Mouse (Mus musculus) embryonic facial prominence, embryonic 14.5 days (tissue): ENCODE results near the gene Selplg. TPM values are rescaled to one million over a fixed set of nuclear protein-coding genes. Genes with fewer than 3 reads are reported as not detected.

Experiments
- ATAC-seq: fragments of 200-750 bp; cut with Nextera tagmentation; 2 replicates; pipeline ENCODE4 v1.8.0; 2017; ENCODE audit warnings: low read depth, moderate number of reproducible peaks, moderate TSS enrichment
- DNase-seq: peaks from one replicate; pipeline ENCODE4 v3.0.0-alpha.2; 2015; ENCODE audit warnings: low spot score
- H3K27ac ChIP-seq: fragments of 300-500 bp; sonication (generic); replicated peaks from 2 replicates; pipeline ENCODE4 v1.5.1; 2014; ENCODE audit warnings: low read depth, mild to moderate bottlenecking, low read length, moderate library complexity
- H3K27me3 ChIP-seq: fragments of 300-500 bp; sonication (generic); replicated peaks from 2 replicates; pipeline ENCODE4 v1.6.1; 2014; ENCODE audit warnings: low read length; ENCODE audit not compliant: control insufficient read depth, insufficient read depth
- H3K36me3 ChIP-seq: fragments of 300-500 bp; sonication (generic); 2 replicates; pipeline ENCODE4 v1.6.1; 2014; ENCODE audit warnings: low read length, mixed read lengths; ENCODE audit not compliant: control insufficient read depth, insufficient read depth
- H3K4me1 ChIP-seq: fragments of 300-500 bp; sonication (generic); 2 replicates; pipeline ENCODE4 v1.6.1; 2014; ENCODE audit warnings: antibody characterized with exemption, low read length; ENCODE audit not compliant: control insufficient read depth, insufficient read depth
- H3K4me2 ChIP-seq: fragments of 300-500 bp; sonication (generic); 2 replicates; pipeline ENCODE4 v1.6.1; 2014; ENCODE audit warnings: low read depth, mild to moderate bottlenecking, low read length, moderate library complexity, mixed read lengths
- H3K4me3 ChIP-seq: fragments of 300-500 bp; sonication (generic); 2 replicates; pipeline ENCODE4 v1.5.1; 2014; ENCODE audit warnings: low read depth, mild to moderate bottlenecking, low read length
- H3K9ac ChIP-seq: fragments of 300-500 bp; sonication (generic); 2 replicates; pipeline ENCODE4 v1.6.1; 2014; ENCODE audit warnings: low read depth, mild to moderate bottlenecking, low read length, moderate library complexity, mixed read lengths
- H3K9me3 ChIP-seq: fragments of 300-500 bp; sonication (generic); 2 replicates; pipeline ENCODE4 v1.6.1; 2016; ENCODE audit warnings: low read length; ENCODE audit not compliant: control insufficient read depth
- WGBS: fragments of 180-500 bp; shearing (Covaris S2); extraction: QIAGEN DNeasy Blood & Tissue Kit; methylation state at CpG from one replicate; pipeline ENCODE4 v1.1.7; 2014; 5-methylcytosine and 5-hydroxymethylcytosine counted together
- polyA plus RNA-seq: library from polyadenylated mRNA; unstranded; fragments of >200 nt; fragmentation: Nextera tagmentation; extraction: Ambion mirVana; gene quantifications from 2 replicates; pipeline ENCODE4 v1.2.1, GENCODE M21; 2014

The Selplg gene
- polyA plus RNA-seq, 1 experiment from 2014 or later: 4.9 TPM

GRCm38 (mm10) chr5:113872936-113873912, 40.8 kb upstream of the Selplg start:
- H3K27me3 ChIP-seq: no peaks in the 10 kb centered on the region
- peaks cover 50% of the 10 kb centered on the region for H3K4me1 ChIP-seq
- WGBS: 6% methylated on average over 13 of the region's 15 CpGs
- H3K36me3 ChIP-seq: peaks cover 6% of the 10 kb centered on the region; the same call in 1 of the 2 replicates
- H3K4me3 ChIP-seq: peak overlapping the region; percentile 11; the same call in 1 of the 2 replicates
- ATAC-seq: peak; percentile 93
- H3K4me2 ChIP-seq: peak overlapping the region; percentile 33
- H3K9me3 ChIP-seq: 0 out of 2 replicates have a peak, but pooled peaks cover 3% of the 10 kb centered on the region
- peak overlapping the region; percentile 53 for H3K9ac ChIP-seq
- peak overlapping the region; percentile 87 for H3K27ac ChIP-seq
- DNase-seq: peak; percentile 96

DNA sequence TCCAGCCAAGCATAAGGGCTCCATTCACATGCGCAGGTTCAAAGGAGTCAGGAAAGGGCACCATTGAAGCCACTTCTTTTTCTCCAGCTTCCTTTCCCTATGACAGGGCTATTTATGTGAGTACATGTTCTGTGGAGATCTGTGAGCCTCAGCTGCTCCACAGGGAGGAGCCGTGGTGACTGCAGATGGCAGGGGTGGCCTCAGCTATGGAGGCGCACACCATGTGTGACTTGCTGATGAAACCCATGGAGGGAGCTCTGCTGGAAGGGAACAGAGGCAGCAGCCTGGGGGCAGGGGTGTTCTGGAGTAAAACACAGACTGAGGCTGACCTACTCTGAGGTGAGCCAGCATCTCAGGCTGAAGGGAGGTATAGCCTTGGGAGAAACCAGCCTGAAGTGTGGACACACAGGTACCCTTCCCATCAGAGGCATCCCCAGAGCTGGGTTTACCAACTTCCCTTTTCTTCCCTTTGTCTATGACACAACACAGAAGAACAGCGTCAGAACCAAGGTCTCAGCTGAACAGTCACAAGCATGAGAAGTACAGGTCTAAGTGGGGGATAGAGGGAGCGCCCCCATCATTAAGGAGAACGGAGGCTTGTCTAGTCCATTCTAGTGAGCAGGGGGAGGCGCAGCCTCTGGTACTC, 39.6 kb upstream of the Selplg start:
- 0 out of 2 replicates have a peak, but pooled peaks cover 6% of the 10 kb centered on the region for H3K36me3 ChIP-seq
- no peak overlapping the region for H3K4me2 ChIP-seq
- H3K9ac ChIP-seq: no peak overlapping the region
- ATAC-seq: no peak
- 85% methylated on average over 6 of the region's 7 CpGs for WGBS
- peak overlapping the region; percentile 87 for H3K27ac ChIP-seq
- peaks cover 50% of the 10 kb centered on the region for H3K4me1 ChIP-seq
- H3K4me3 ChIP-seq: no peak overlapping the region
- H3K9me3 ChIP-seq: 0 out of 2 replicates have a peak, but pooled peaks cover 3% of the 10 kb centered on the region
- DNase-seq: no peak
- H3K27me3 ChIP-seq: no peaks in the 10 kb centered on the region

DNA sequence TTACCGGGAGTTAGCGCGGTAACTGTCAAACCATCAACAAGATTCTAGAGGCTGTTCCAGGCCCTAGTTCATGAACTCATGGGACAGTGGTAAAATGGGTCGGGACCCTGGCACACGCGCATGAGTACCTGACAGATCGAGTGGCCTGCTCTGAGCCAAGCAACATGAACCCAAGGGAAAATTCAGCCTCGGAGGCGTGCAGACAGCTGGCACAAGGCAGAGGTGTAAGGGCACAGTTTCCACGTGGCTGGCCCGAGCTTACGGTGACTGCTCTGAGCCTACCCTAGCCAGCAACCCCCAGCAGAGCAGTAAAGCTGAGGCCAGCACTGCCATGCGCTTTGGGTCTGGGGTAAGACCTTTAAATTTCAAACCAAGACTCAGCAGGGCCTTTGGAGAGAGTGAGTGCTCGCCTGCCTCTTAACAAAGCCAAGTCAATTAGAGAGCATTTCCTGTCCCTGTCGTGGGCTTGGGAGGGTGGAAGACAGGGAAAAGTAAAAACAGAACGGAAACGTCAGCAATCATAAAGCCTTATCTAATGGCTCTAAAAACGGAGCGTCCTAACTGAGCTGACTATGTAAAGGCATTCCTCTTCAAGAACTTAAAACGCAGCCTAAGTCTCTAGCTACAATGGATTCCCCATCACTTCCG, 38.1 kb upstream of the Selplg start:
- Histone ChIP-seq H3K9ac (no peak overlapping the region), H3K4me2 (no peak overlapping the region), H3K36me3 (peaks cover 3% of the 10 kb centered on the region; the same call in 1 of the 2 replicates), H3K4me1 (peaks cover 50% of the 10 kb centered on the region), H3K9me3 (0 out of 2 replicates have a peak, but pooled peaks cover 2% of the 10 kb centered on the region), H3K27ac (peak overlapping the region; percentile 87), H3K4me3 (no peak overlapping the region), H3K27me3 (no peaks in the 10 kb centered on the region)
- ATAC-seq (no peak), DNase-seq (no peak)
- 31% methylated on average over 21 of the region's 21 CpGs for WGBS

- Histone ChIP-seq H3K4me1 (peaks cover 50% of the 10 kb centered on the region), H3K27me3 (no peaks in the 10 kb centered on the region), H3K36me3 (peaks cover 14% of the 10 kb centered on the region), H3K4me2 (no peak overlapping the region), H3K27ac (no peak overlapping the region; the same call in 1 of the 2 replicates), H3K9me3 (no peaks in the 10 kb centered on the region), H3K9ac (no peak overlapping the region), H3K4me3 (no peak overlapping the region)
- WGBS: 50% methylated on average over 11 of the region's 11 CpGs
- DNase-seq (peak; percentile 86), ATAC-seq (peak; percentile 44)
Measured at GRCm38 (mm10) chr5:113869132-113869531, 36.7 kb upstream of the Selplg start.

DNA sequence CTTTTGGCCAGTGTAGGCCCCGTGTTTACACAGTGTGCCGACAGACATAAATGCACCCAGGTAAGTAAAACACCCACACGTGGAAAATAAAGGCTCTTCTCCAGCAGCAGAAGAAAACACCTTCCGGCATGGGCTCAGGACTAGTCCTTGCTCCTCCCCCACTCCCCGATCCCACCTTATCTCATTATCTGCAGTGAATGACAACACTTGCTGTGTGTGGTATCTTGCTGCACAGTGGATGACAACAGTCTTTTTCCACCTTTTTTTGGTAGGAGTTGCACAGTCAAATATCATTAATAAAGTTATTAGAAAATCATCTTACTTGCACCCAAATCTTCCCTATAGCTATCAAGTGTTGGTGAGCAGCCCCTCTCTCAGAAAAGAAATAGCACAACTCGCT, 32.5 kb upstream of the Selplg start:
- Histone ChIP-seq H3K4me1 (peaks cover 10% of the 10 kb centered on the region), H3K4me2 (no peak overlapping the region), H3K36me3 (peaks cover 20% of the 10 kb centered on the region), H3K9ac (no peak overlapping the region), H3K4me3 (no peak overlapping the region), H3K27me3 (no peaks in the 10 kb centered on the region), H3K9me3 (no peaks in the 10 kb centered on the region), H3K27ac (no peak overlapping the region)
- no peak for DNase-seq
- no peak for ATAC-seq
- WGBS: 86% methylated on average over 6 of the region's 6 CpGs

- Histone ChIP-seq H3K4me1 (peaks cover 5% of the 10 kb centered on the region), H3K36me3 (peaks cover 20% of the 10 kb centered on the region), H3K9me3 (no peaks in the 10 kb centered on the region), H3K4me2 (no peak overlapping the region), H3K27ac (no peak overlapping the region), H3K9ac (no peak overlapping the region), H3K4me3 (no peak overlapping the region), H3K27me3 (no peaks in the 10 kb centered on the region)
- 95% methylated on average over 12 of the region's 12 CpGs for WGBS
- ATAC-seq: no peak
- DNase-seq: no peak
Measured at GRCm38 (mm10) chr5:113863994-113864393, 31.6 kb upstream of the Selplg start.

DNA sequence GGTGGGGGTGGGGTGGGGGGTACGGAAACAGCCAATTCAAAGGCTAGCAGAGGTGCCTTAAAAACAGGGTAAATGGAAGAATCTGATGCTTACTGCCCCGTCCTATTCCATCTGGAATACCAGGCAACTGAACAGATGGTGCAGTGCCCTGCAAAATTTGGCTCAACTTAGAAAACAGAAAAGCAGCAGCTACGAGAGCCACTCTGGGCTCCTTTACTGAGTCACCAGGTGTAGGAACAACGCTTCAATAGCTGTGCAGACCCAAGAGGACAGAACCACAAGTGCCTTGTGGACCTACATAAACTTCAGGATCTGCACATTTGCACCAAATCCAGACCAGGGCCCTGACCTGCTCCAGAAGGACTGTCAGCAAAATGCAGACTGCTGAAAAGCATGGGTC, 30.0 kb upstream of the Selplg start:
- DNase-seq: no peak
- ATAC-seq: no peak
- no peak overlapping the region for H3K27ac ChIP-seq
- no peaks in the 10 kb centered on the region for H3K9me3 ChIP-seq
- peaks cover 20% of the 10 kb centered on the region for H3K36me3 ChIP-seq
- H3K9ac ChIP-seq: no peak overlapping the region
- H3K4me2 ChIP-seq: no peak overlapping the region
- no peaks in the 10 kb centered on the region for H3K27me3 ChIP-seq
- H3K4me1 ChIP-seq: peaks cover 6% of the 10 kb centered on the region
- no peak overlapping the region for H3K4me3 ChIP-seq
- 88% methylated on average over 4 of the region's 4 CpGs for WGBS

DNA sequence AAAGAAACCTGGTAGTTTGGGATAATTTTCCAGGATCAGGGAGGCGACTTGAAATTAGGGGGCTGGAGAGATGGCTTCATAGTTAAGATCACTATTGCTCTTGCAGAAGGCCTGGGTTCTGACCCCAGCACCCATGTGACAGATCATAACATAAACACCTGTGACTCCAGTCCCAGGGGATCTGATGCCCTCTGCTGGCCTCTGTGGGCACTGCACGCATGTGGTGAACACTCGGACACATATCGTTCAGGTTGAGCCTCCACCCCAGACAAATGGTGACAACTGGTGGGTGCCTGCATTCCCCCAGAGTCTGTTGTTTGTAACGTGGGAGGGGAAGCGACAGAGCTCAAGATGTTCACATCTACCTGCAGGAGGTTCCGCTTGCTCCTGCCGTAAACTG, 28.9 kb upstream of the Selplg start:
- H3K4me3 ChIP-seq: no peak overlapping the region
- ATAC-seq (no peak), DNase-seq (no peak)
- WGBS: 95% methylated on average over 8 of the region's 8 CpGs
- H3K36me3 ChIP-seq: peaks cover 20% of the 10 kb centered on the region
- no peak overlapping the region for H3K27ac ChIP-seq
- no peak overlapping the region for H3K9ac ChIP-seq
- H3K27me3 ChIP-seq: no peaks in the 10 kb centered on the region
- H3K4me2 ChIP-seq: no peak overlapping the region
- peaks cover 14% of the 10 kb centered on the region for H3K4me1 ChIP-seq
- H3K9me3 ChIP-seq: no peaks in the 10 kb centered on the region
